11 mouse cellular contexts compared by ENCODE assay signal in genomic region chr4:54371418-54371957, GRCm38 (mm10).
A peak's percentile ranks its signal among the peaks of the same experiment; 100 is the strongest.
DNase-seq lines count a peak whose midpoint lies in the region; ATAC-seq lines count a peak whose summit lies in the region.
"Had no signal": no experiment of that assay in that cellular context is flagged by ENCODE, and none has a peak within 500 bp of the region (broad histone marks: within the 10 kb centered on the region; RNA-seq: fewer than 3 reads in every experiment).

No protein-coding gene starts in this region.

- H3K27ac ChIP-seq in forebrain, embryonic 12.5 days = peak overlapping the region; percentile 71
- peak overlapping the region; percentile 89 for H3K27ac ChIP-seq in midbrain, embryonic 10.5 days (replicated peaks)
- H3K27ac ChIP-seq: liver, embryonic 12.5 days had no signal

- H3K36me3 ChIP-seq in forebrain, embryonic 12.5 days (replicated peaks) = no peaks in the 10 kb centered on the region
- no peaks in the 10 kb centered on the region for H3K36me3 ChIP-seq in midbrain, embryonic 10.5 days
- H3K36me3 ChIP-seq: liver, embryonic 12.5 days had no signal

- DNase-seq in frontal cortex, postnatal 10 days (ENCODE audit: low spot score in 2 of 2) = no peak
- DNase-seq in cerebellum, adult 18-20 months = peak; percentile 4 to 5
- peak; percentile 21 for DNase-seq in midbrain, embryonic 10.5 days (ENCODE audit: low spot score)
- no peak for DNase-seq in adrenal gland, postnatal 4 days (ENCODE audit: low spot score in 2 of 2)
- DNase-seq in gastrocnemius, adult 8-10 months (ENCODE audit: low spot score in 2 of 2) = no peak
- DNase-seq in gastrocnemius, adult 18-20 months (ENCODE audit: low spot score) = no peak
- DNase-seq: adrenal gland, postnatal 14 days; thymus, adult 2 months had no signal

- peak; percentile 69 for ATAC-seq in frontal cortex, adult (ENCODE audit: low TSS enrichment)
- peak; percentile 83 for ATAC-seq in forebrain, embryonic 12.5 days (ENCODE audit: low FRiP score)
- ATAC-seq: liver, embryonic 12.5 days had no signal

- H3K9me3 ChIP-seq in forebrain, embryonic 12.5 days = no peaks in the 10 kb centered on the region
- no peaks in the 10 kb centered on the region for H3K9me3 ChIP-seq in midbrain, embryonic 10.5 days (replicated peaks)
- H3K9me3 ChIP-seq: liver, embryonic 12.5 days had no signal

- 0 out of 2 replicates have a peak, but pooled peaks cover 3% of the 10 kb centered on the region for H3K27me3 ChIP-seq in forebrain, embryonic 12.5 days
- no peaks in the 10 kb centered on the region for H3K27me3 ChIP-seq in midbrain, embryonic 10.5 days (ENCODE audit: low read depth, poor library complexity, severe bottlenecking)
- H3K27me3 ChIP-seq: liver, embryonic 12.5 days had no signal

- H3K4me1 ChIP-seq in forebrain, embryonic 12.5 days = peaks cover 39% of the 10 kb centered on the region
- peaks cover 47% of the 10 kb centered on the region for H3K4me1 ChIP-seq in midbrain, embryonic 10.5 days

- H3K4me2 ChIP-seq in forebrain, embryonic 12.5 days = no peak overlapping the region
- H3K4me2 ChIP-seq: liver, embryonic 12.5 days had no signal

- no peak overlapping the region for H3K4me3 ChIP-seq in forebrain, embryonic 12.5 days (replicated peaks)
- H3K4me3 ChIP-seq in midbrain, embryonic 10.5 days = no peak overlapping the region
- H3K4me3 ChIP-seq: liver, embryonic 12.5 days had no signal

- H3K9ac ChIP-seq in forebrain, embryonic 12.5 days = no peak overlapping the region
- H3K9ac ChIP-seq: liver, embryonic 12.5 days had no signal

- WGBS in forebrain, embryonic 12.5 days = 13% methylated on average over 7 of the region's 7 CpGs
- WGBS in midbrain, embryonic 10.5 days = 58% methylated on average over 7 of the region's 7 CpGs

Comparison
In these comparisons a context has a peak if more than half of its experiments do, and no peak if none do; other contexts are left out.
1. DNase-seq: peak in cerebellum, adult 18-20 months (2 of 2) and midbrain, embryonic 10.5 days (single experiment); none in frontal cortex, postnatal 10 days (0 of 2), adrenal gland, postnatal 4 days (0 of 2), gastrocnemius, adult 8-10 months (0 of 2) and gastrocnemius, adult 18-20 months (single experiment).